Mouse (Mus musculus) NIH3T3 (cell line): ENCODE data around the gene March10.
A peak's percentile ranks its signal among the peaks of the same experiment; 100 is the strongest.

Experiments
- DNase-seq: peaks from one replicate; pipeline ENCODE4 v3.0.0-alpha.2; 2012; ENCODE audit warnings: low read depth

The March10 gene

GRCm38 (mm10) chr11:105407846-105408441 lies 48.6 kb downstream of the March10 start:
- peak; percentile 11 for DNase-seq

- peak; percentile 33 for DNase-seq
Observed at GRCm38 (mm10) chr11:105402355-105402754, 54.2 kb downstream of the March10 start.

- no peak for DNase-seq
Observed at GRCm38 (mm10) chr11:105390290-105390689, 66.2 kb downstream of the March10 start.

DNA sequence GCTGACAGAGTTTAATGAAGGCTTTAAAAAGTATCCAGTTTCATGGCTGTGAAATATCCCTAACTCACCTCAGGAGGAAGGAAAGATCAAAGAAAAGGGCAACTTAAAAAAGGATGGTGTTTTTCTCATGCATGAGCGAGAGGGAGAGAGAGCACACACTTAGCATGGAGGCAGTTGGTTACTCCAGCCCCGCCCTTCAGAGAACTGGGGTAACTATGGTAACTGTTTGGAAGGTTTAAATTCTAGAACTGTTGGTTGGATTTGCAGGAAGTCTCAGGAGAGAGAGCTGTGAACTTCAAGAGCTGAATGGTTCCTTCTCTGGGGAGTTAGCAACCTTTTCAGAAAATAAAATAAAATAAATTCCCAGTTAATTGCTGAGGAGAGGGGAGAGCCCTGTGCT lies 67.9 kb downstream of the March10 start:
- peak; percentile 58 for DNase-seq

- DNase-seq: no peak
Observed at GRCm38 (mm10) chr11:105385266-105385665, 71.3 kb downstream of the March10 start.

- no peak for DNase-seq
Observed at GRCm38 (mm10) chr11:105375821-105376235, 80.7 kb downstream of the March10 start.

GRCm38 (mm10) chr11:105374526-105375175 lies 81.9 kb downstream of the March10 start:
- DNase-seq: no peak

GRCm38 (mm10) chr11:105373881-105374280 lies 82.7 kb downstream of the March10 start:
- no peak for DNase-seq

- DNase-seq: no peak
Observed at GRCm38 (mm10) chr11:105371818-105372217, 84.7 kb downstream of the March10 start.

DNA sequence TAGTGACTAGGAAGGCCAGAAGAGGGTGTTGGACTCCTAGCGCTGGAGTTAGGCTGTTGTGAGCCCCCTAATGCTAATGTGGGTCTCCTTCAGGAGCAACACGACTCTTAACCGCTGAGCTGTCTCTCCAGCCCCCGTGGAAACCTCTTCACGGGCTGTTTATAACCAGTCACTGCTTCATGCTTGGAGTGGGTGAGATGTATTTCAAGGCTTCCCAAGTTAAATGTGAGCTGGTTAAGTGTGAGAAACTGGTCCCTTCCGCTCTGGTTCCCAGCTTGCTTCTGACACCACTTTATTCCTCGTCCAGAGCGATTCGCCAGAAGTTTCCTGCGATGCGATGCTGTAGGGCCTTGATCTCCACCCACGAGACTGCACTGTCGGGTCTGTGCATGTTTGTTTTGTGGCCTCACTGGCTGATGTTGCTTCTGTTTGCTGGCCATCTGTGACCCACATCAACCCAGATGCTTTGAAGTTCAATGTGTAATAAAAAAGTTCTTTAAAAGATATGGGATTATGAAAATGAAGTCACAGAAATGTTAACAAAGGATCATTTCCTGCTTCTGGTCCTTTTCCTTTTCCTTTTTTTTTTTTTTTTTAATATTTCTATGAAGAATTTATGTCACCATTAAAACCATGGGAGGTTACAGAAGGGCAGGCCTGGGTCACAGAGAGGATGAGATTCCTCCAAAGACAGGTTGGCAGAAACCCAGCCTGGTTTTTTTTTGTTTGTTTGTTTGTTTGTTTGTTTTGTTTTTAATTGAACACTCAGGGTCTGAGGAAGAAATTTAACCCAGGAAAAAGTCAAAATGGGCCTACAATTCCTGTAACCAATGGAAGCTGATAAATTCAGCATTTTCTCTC lies 86.8 kb downstream of the March10 start:
- DNase-seq: no peak

DNA sequence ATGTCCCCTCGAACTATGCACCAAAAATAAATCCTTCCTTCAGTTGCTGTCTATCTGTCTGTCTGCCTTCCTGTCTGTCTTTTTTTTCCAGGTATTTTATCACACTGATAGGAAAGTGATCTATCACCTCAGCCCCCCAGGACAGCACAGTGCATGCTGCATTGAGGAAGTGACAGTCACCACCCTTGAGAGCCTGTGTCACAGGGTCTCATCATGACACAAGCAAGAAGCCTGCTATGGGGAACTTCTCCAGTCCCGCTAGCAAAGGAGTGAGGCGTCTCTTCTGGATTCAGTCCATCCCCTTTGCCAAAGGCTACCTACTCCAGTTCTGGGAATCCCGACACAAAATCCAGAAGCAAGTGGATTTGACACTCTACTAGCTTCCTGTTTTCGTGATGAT lies 87.7 kb downstream of the March10 start:
- DNase-seq: no peak

GRCm38 (mm10) chr11:105367163-105367562 lies 89.4 kb downstream of the March10 start:
- DNase-seq: no peak

DNA sequence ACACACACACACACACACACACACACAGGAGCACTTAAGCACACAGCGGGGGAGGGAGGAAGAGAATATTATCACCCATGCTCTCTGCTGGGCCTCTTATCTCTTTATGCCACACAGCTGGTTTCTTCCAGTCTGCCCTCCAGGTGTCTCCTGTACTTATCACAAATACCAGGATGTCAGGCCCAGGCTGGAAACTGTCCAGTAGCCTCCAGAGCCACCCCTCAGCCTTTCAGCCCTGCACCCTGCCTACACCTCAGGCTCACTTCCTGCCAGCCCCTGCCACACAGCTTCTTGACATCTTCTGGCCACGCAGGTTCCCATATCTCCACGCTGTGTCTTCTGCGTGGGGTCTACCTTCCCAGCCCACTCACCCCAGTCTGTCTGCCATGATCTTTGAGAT lies 90.5 kb downstream of the March10 start:
- DNase-seq: no peak

DNA sequence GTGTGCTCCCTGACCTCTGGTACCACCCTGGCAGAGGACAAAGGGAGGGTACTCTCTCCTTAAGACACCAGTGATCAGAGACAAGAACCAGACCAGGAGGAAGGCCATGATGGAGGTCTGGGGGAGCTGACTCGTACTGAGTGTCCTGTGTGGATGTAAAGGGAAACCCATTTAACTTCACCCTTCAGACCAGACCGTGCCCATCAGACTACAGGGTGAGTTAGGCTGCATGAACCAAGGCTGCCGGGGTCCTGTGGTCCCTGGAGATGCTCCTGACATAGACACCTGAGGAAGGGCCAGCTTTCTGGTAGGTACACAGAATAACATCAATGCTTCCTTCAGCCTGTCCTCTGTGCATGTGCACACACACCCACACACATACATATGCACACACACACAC lies 90.9 kb downstream of the March10 start:
- no peak for DNase-seq

DNA sequence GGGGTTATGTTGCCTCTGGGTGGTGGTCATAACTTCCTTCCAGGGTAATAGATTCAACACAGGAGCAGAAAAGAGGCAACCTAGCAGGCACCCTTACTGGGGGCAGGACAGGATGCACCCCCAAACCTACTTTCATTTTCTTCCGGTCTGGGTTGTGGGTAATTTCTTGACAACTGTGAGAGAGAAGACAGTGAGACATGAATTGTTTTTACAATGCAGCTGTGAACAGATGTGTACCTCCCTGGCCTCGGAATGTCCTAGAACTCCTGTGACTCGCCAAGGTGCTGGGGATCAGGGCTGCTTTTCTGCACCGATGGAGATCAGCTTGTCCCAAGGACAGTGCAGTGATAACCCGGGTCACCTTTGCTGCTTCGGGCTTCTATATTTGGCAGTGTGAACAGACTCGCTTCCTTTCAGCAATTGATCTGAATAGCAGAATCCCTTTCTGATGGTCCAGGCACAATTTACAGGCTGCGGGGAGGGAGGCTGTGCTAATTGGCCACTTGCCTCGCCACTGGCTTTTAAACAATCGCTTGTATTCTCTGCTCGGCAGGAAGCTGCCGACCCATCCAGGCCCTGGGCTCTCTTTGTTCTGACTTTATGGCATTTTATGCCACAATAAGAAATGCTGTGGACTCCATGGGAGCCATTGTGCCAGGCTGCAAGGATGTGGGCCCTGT lies 92.0 kb downstream of the March10 start:
- DNase-seq: no peak

- DNase-seq: peak; percentile 51
Observed at GRCm38 (mm10) chr11:105363598-105364385, 92.7 kb downstream of the March10 start.

DNA sequence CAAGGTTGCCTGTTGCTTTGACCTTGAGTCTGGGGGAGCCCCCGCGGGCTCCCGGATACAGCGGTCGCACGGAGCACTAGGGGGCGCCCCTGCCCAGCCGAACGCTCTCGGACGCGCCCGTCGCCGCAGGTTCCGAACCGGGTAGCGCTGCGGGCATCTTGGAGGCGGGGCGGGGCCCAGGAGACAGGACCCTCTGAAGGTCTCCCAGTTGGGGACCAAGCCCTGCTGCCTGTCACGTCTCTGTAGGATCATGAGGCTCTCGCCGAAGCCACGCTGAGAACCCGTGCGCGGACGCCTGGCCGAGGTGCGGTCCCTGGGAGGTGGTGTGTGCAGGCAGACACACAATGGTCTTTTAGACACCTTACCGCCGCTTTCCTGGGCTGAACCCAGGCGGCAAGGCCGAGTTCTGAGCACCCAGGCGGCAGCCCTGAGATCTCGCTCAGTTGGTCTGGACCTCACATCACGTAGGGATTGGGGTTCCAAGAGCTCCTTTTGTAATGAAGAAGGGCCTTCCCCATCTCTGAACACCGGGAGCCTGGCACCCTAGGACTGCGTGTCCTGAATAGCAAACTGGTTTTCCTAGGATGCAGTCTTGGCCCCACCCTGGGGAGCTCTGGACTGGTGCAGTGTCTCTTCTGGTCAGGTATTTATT lies 93.5 kb downstream of the March10 start:
- DNase-seq: peak; percentile 83

DNA sequence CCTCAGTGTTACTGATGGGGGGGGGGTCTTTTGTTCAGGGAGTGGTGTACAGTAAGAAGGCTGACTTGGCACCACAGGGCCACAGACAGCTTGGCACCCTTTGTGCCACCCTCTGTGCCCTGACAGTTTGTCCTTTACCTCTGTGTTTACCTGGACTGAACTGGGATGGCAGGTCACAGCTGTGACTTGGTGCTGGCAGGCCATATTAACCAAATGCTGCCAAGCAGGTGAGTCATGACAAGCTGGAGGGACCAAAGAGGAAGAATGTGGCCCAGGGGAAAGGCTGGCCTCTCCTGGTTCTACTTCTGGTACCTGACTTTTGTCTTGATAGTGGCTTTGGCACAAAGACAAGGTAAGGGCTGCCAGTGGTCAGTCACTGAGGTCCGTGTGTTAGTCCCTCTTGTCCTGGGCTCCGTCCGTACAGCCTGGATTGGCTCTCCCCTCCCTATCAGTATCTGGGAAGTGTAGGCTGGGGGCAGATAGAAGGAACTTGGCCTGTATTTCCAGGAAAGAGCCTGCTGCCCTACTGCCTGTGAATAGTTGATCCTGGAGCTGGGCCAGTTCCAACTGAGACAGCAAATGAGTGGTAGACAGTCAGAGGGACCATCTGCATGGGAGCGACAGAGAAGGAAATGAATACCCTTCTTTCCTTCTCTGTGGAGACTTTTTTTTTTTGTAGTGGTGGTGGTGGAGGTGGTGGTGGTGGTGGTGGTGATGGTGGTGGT lies 94.3 kb downstream of the March10 start:
- peak; percentile 30 for DNase-seq

GRCm38 (mm10) chr11:105356301-105356700 lies 100.2 kb downstream of the March10 start:
- no peak for DNase-seq

GRCm38 (mm10) chr11:105353891-105354280 lies 102.6 kb downstream of the March10 start:
- no peak for DNase-seq
